Mouse (Mus musculus) effector memory CD4-positive, alpha-beta T cell, adult 7 months (primary cell): ENCODE measurements around the gene Gabarap. TPM values are rescaled to one million over a fixed set of nuclear protein-coding genes. Genes with fewer than 3 reads are reported as not detected.

Experiments
- polyA plus RNA-seq: library from polyadenylated mRNA; unstranded; fragments of 100-300 nt; shearing (Covaris generic); gene quantifications from one replicate; pipeline ENCODE4 v1.2.1, GENCODE M21; 2017

The Gabarap gene
- polyA plus RNA-seq = 358 TPM

DNA sequence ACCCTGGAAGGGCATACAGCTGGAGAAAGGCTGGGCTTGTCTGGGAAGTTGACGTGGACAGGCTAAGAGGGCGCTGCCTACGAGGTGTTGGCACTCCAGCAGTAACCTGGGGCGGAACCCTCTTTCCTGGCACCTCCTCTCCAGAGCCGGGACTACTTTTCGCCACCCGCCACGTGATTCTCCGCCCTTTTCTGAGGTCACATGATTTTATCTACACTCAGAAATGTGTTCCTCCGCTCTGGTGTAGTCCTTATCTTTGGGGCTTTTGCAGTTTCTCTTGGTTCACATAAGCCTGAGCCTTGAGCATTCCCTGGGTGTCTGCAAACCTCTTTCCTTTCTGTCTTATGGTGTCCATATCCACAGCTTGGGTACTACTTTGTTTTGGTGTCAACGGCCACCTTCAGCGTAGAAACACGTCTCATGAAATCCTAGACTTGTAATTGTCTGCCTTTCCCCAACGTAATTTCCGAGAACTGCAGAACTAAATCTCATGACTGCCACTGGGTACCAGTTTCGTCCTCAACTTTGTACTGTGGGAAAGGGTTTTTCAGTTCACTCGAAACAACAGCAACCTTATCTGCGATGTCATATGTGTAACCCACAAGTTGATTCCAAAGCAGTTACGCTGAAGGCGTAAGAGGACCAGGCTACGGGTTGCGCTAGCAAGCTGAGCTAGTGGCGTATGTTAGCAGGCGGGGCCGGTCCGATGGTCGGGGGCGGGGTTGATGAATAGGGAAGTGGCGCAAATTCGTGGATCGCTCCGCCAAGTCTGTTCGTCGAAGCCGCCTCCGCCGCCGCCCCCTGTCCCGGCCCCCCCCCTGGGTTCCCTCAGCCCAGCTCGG lies at the start of gene Gabarap:
TSS of gene Gabarap (plus strand) at position 294 of the 842 bp plus-strand sequence.

DNA sequence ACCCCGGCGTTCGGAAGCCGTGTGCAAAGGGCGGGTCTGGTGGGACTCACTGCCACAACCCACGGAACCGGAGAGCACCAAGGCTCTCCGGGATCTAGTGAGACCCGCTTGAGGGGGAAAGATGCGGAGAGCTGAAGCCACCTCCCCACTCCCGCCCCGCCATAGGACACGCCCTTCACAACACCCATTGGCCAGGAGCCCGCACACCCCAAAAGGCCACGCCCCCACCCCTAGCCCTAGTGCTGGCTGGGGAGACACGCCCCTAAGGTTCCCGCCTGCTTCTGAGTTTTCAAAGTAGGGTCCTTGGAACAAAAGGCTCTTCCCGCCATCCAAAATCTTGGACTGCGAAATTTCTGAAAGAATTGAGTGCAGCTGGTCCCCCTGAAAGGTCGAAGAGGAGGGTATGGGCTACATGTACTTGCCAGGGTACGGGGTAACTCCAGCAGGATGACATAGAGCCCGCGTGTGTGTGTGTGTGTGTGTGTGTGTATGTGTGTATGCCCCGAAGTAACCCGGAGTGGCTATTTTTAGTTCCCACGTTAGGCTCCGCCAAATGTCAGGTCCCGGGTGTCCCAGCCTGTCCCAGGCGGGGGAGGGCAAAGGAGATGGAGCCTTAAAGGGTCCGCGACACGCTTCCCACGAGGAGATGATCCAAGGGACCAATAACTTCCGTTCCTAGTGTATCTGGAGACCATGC lies 42.7 kb upstream of the Gabarap start, which contains the start of gene Slc2a4:
TSS of gene Slc2a4 (minus strand) at position 123 of the 697 bp plus-strand sequence.

DNA sequence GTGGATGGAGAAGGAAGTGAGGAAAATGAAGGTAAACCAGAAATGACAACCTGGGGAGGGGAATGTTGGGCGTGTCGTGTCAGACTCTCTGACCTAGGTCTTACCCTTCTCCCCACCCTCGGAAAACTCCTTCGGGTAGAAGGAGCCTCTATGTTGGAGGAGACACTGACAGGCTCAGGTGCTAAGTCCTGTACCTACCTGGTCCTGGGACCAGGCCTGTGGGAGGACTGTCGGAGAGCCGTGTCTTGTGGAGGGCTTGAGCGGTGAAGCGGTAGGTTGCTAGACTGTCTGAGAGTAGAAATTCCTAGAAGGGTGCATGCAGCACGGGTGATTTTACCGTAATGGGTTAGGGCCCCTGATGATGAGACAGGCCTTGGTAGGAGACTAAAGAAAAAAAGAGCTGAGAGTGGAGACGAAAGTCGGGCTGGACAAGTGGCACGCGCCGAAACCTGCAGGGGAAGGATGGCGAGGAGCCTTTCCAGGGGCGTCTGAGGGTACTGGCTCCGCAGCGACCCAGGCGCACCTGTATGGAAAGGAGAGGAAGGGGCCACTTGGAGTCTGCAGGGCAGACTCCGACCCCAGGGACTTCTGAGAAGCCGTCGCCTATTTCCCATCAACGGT lies 26.2 kb upstream of the Gabarap start, which contains the start of gene Cldn7:
TSS of gene Cldn7 (plus strand) at position 130 of the 621 bp plus-strand sequence.

DNA sequence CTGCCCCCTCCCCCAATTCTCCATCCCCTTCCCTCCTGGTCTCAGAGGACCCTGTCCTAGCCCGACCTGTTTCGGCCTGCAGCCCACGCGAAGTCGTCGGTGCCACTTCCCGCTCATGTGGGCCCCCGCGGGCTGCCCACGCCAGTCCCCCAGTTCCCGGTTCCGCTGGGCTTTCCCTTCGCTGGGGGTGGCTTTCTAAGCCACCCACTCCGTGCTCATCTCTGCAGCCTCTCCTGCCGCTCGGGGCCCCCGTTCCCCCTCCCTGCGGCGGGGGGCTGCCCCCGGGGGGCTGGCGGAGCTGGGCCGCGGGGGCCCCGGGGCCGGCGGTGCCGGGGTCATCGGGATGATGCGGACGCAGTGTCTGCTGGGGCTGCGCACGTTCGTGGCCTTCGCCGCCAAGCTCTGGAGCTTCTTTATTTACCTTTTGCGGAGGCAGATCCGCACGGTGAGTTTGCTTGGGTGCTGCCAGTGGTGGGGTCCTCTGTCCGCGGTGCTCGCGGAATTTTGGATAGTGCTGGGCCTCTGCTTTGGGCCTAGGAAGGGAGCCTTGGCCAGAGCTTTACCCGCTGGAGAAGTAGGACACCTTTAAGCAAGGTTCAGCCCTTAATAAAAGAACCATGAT lies 9.7 kb upstream of the Gabarap start, which contains the start of gene Ctdnep1:
TSS of gene Ctdnep1 (plus strand) at position 16 of the 622 bp plus-strand sequence.

DNA sequence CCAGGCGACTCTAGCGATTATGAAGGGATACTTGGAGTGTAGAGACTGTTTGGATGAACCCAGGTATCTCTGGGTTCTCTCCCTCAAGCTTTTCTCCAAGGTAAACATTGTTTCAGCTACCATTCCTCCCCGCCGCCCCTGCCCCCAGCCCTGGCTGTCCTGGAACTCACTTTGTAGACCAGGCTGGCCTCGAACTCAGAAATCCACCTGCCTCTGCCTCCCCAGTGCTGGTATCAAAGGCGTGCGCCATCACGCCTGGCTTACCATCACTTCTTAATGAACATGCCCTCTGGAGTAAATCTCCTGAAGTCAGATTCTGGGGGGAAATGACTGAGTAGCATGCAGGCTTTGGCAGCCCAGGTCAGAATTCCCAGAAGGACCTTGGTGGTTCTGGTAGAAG lies 8.7 kb upstream of the Gabarap start, which contains the start of gene Elp5:
TSS of gene Elp5 (minus strand) at position 293 of the 400 bp plus-strand sequence.

DNA sequence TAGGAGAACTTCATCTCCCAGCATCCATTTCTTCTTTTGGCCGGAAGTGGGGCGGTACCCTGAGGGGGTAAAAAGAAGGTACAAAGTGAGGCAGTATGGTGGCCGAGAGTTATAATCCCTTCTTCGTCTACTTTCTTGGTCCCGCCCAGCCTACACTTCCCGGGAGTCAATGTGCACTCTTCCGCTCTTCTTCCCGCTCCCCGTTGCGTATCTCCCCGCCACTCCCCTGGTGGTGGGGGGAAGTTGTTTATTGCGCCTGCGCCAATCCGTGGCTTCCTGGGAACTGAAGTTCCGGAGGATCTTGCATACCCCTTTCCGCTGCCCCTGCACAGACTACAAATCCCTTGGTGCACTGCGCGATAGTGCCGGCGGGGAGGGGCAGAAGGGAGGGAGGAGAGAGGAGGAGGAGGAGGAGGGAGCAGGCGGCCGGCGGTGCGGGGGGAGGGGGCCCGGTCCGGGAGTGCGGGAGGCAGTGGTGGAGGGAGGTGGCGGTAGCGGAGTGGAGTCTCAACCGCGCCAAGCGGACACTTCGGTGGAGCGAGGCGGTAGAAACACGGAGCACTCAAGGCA lies 4.5 kb downstream of the Gabarap start, which contains the start of gene Phf23:
TSS of gene Phf23 (plus strand) at position 387 of the 570 bp plus-strand sequence.

DNA sequence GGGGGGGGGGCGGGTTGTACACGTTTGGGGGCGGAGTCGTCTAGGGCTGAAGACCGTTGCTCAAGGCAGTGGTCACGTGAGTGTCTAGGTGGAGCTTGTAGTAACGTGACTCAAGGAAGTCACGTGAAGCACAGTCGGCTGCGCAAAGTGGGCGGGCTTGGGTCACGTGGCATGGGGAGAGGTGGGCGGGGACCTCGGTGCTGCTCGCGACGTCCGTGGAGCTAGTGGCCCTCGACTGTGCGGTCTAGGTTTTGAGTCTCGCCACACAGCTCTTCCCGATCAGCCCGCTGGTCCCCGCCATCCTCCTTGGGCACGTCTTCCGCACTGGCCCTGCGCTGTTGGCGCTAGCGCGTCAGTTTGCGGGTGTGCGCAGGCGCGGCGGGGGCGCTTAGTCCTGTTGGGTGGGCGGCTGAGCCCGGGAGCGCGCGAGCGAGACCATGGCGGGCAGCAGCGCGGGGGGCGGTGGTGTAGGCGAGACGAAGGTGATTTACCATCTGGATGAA lies 9.5 kb downstream of the Gabarap start, which contains the start of gene Dvl2:
TSS of gene Dvl2 (plus strand) at position 200 of the 503 bp plus-strand sequence.

DNA sequence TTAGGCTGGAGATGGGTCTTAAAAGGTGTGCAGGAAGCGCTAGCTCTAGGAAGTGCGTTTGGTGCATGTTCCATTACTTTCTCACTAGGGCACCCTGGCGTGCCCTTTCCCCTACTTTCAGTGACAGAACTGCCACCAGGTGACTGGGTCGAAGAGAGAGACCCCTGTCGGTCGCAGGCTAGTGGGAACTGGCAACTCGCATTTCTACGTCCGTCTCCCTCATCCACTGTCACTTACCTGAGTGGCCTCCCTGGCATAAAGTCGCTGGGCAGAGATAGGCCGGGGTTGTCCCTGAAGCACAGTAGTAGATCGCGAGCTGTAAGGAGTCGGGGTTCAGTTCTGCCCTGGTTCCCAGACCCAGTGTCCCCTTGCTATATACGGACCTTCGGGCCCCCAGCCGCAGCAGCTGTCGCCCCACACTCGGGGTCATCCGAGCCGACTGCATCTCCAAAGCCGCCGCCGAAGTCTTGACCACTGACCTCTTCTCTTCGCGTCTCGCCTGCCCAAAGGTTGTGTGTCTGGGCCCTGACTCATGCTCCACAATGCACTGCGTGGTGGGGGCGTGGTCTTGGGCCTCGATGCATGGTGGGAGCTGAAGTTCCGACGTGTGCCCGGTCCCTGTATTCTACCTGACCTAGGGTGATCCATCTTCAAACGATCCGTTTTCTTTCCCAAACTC lies 24.1 kb downstream of the Gabarap start, which contains the start of gene Acadvl:
TSS of gene Acadvl (minus strand) at position 532 of the 679 bp plus-strand sequence.

DNA sequence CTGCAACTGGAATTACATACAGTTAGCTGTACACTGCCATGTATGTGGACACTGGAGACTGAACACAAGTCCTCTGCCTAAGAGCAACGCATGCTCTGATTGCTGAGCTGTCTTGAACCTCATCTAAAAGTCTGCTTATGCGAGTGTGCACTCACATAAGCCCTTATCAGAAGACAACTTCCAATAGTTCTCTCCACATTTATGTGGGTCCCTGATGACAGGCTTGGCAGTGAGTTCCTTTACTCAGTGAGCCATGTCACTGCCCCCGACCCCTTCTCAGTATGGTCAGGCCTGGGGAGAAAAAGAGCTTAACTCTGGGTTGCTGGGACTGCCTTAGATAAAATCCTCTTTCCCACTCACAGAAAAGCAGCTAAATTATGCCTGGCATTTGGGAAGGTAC lies 25.7 kb downstream of the Gabarap start, which contains the start of gene Dlg4:
TSS of gene Dlg4 (plus strand) at position 274 of the 400 bp plus-strand sequence.

Other genes starting within 250 kb of the Gabarap start
- 51.9 TPM for gene Polr2a, start 232.5 kb upstream of the Gabarap start, polyA plus RNA-seq
- 0.26 TPM for gene Slc35g3, start 229.2 kb upstream of the Gabarap start, polyA plus RNA-seq
- 4.2 TPM for gene Zbtb4, start 225.2 kb upstream of the Gabarap start, polyA plus RNA-seq
- 0.52 TPM for gene Chrnb1, start 195.2 kb upstream of the Gabarap start, polyA plus RNA-seq
- gene Fgf11, start 189.3 kb upstream of the Gabarap start, polyA plus RNA-seq = not detected
- gene Tmem102, start 185.5 kb upstream of the Gabarap start, polyA plus RNA-seq = not detected
- gene Gm39566, start 175.8 kb upstream of the Gabarap start, polyA plus RNA-seq = 0.16 TPM
- 0.39 TPM for gene Spem2, start 172.7 kb upstream of the Gabarap start, polyA plus RNA-seq
- not detected for gene Spem1, start 169.0 kb upstream of the Gabarap start, polyA plus RNA-seq
- gene Nlgn2, start 153.4 kb upstream of the Gabarap start, polyA plus RNA-seq = 0.15 TPM
- gene Tmem256, start 152.6 kb upstream of the Gabarap start, polyA plus RNA-seq = 44.3 TPM
- 8.5 TPM for gene Plscr3, start 144.8 kb upstream of the Gabarap start, polyA plus RNA-seq
- gene Tnk1, start 132.4 kb upstream of the Gabarap start, polyA plus RNA-seq = 0.27 TPM
- not detected for gene Tmem95, start 113.1 kb upstream of the Gabarap start, polyA plus RNA-seq
- gene Kctd11, start 109.7 kb upstream of the Gabarap start, polyA plus RNA-seq = 0.95 TPM
- 485 TPM for gene Acap1, start 95.6 kb upstream of the Gabarap start, polyA plus RNA-seq
- gene 2810408A11Rik, start 90.2 kb upstream of the Gabarap start, polyA plus RNA-seq = 1.6 TPM
- gene Neurl4, start 90.1 kb upstream of the Gabarap start, polyA plus RNA-seq = 7.3 TPM
- gene Gps2, start 77.3 kb upstream of the Gabarap start, polyA plus RNA-seq = 235 TPM
- 1,038 TPM for gene Eif5a, start 69.2 kb upstream of the Gabarap start, polyA plus RNA-seq
- not detected for gene Ybx2, start 55.3 kb upstream of the Gabarap start, polyA plus RNA-seq
- gene Slc2a4, start 43.0 kb upstream of the Gabarap start, polyA plus RNA-seq = not detected
- not detected for gene Cldn7, start 26.4 kb upstream of the Gabarap start, polyA plus RNA-seq
- 34.3 TPM for gene Ctdnep1, start 10.0 kb upstream of the Gabarap start, polyA plus RNA-seq
- gene Elp5, start 8.6 kb upstream of the Gabarap start, polyA plus RNA-seq = 57.5 TPM
- gene Phf23, start 4.6 kb downstream of the Gabarap start, polyA plus RNA-seq = 52.1 TPM
- 15.5 TPM for gene Dvl2, start 9.5 kb downstream of the Gabarap start, polyA plus RNA-seq
- 101 TPM for gene Acadvl, start 24.3 kb downstream of the Gabarap start, polyA plus RNA-seq
- gene Dlg4, start 25.8 kb downstream of the Gabarap start, polyA plus RNA-seq = 6.9 TPM
- gene Asgr1, start 62.9 kb downstream of the Gabarap start, polyA plus RNA-seq = not detected
- not detected for gene Asgr2, start 101.5 kb downstream of the Gabarap start, polyA plus RNA-seq
- not detected for gene Mgl2, start 139.2 kb downstream of the Gabarap start, polyA plus RNA-seq
- gene Clec10a, start 165.1 kb downstream of the Gabarap start, polyA plus RNA-seq = not detected
- not detected for gene Slc16a11, start 221.6 kb downstream of the Gabarap start, polyA plus RNA-seq
- gene Slc16a13, start 229.9 kb downstream of the Gabarap start, polyA plus RNA-seq = 0.65 TPM
- 0.11 TPM for gene Bcl6b, start 238.7 kb downstream of the Gabarap start, polyA plus RNA-seq
- gene 0610010K14Rik, start 246.8 kb downstream of the Gabarap start, polyA plus RNA-seq = 86.1 TPM
- 4.5 TPM for gene Gm21988, start 248.7 kb downstream of the Gabarap start, polyA plus RNA-seq
- 200 TPM for gene Rnasek, start 248.7 kb downstream of the Gabarap start, polyA plus RNA-seq